Mouse (Mus musculus): ENCODE data around the gene Dennd1b.

GRCm38 (mm10) chr1:139179707-139180106 is 216.5 kb downstream of the Dennd1b start:
- TF ChIP-seq POLR2A (IDR thresholded peaks at IDR 0.05; ENCODE audit: low read depth, low read length) (no peak), CTCF (IDR thresholded peaks at IDR 0.05; ENCODE audit: extremely low read depth, insufficient read depth, insufficient read length, insufficient replicate concordance) (no peak)
